Mouse (Mus musculus) heart, postnatal 0 days (tissue): ENCODE measurements around the gene Il1rapl1.

Source experiments
- CTCF ChIP-seq: IDR thresholded peaks from 2 replicates; pipeline ENCODE4 v1.5.1; 2016; ENCODE audit warnings: antibody characterized with exemption, control low read depth, low read depth
- EP300 ChIP-seq: IDR thresholded peaks from 2 replicates; pipeline ENCODE4 v1.6.1; 2016; ENCODE audit warnings: antibody characterized with exemption, low read depth

DNA sequence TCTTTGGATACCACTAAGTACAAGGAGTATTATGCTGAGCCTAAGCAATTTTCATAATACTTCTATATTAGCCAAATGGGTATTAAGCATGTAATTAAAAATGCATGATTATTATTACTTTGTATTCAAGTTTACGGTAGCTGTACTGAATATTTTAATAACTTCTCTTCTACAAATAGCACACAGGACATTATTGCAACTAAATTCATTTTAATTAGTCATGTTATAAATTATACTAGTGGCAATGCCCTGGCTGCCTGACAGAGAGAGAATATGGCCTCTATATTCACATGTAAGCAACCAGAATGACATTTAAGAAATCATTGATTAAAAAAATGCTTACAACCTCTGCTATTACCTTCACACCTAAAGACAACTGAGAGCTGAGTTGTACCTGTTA lies 1160.8 kb downstream of the Il1rapl1 start:
- TF ChIP-seq CTCF: no peak
- no peak for TF ChIP-seq EP300
